Mouse (Mus musculus) bone marrow, adult 2 months (tissue): ENCODE results near the gene Steap4.

Experiments
- CTCF ChIP-seq: fragments of 200-500 bp; IDR thresholded peaks from 2 replicates; pipeline ENCODE4 v1.5.1; 2011; ENCODE audit warnings: low read length, control low read depth; ENCODE audit not compliant: control insufficient read depth, insufficient read depth
- POLR2A ChIP-seq: fragments of 200-500 bp; IDR thresholded peaks from 2 replicates; pipeline ENCODE4 v1.6.1; 2011; ENCODE audit warnings: low read depth, mild to moderate bottlenecking, control low read depth, low read length, borderline replicate concordance; ENCODE audit not compliant: control insufficient read depth

DNA sequence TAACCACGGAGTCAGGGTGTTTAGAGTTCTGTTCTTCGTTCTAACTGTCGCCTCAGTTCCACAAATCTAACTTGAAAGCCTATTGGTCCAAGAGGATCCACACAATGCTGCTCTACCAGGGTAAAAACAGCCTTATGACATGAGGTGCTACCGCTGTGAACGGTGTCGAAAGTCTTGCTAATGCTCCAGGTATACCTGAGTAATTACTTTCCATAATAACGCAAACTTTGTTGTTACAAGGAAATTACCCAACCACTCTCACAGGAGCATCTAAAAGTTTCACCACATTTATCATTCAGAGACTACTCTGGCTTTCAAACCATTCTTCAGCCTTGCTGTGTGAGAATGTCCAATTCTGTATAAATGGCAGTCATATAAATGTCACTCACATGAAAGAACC is 856 bp downstream of the Steap4 start:
- TF ChIP-seq POLR2A (no peak), CTCF (no peak)
